Mouse (Mus musculus) Patski (cell line): ENCODE results near the gene Gm20388. TPM values are rescaled to one million over a fixed set of nuclear protein-coding genes. Genes with fewer than 3 reads are reported as not detected.
A peak's percentile ranks its signal among the peaks of the same experiment; 100 is the strongest.

Experiments used
- ATAC-seq: fragments of 100-300 bp; one replicate; pipeline ENCODE4 v1.8.0; 2021
- CTCF ChIA-PET: fragments of 350-600 bp; sonication (Branson Sonifier 250); formaldehyde crosslinking; loops from one replicate; lab custom pipeline; 2022; ENCODE audit warnings: inconsistent platforms; lab: Charles Lee
- POLR2A ChIA-PET: fragments of 350-600 bp; sonication (Branson Sonifier 250); formaldehyde crosslinking; loops from one replicate; lab custom pipeline; 2022; ENCODE audit warnings: antibody characterized with exemption, inconsistent platforms; lab: Charles Lee
- DNase-seq: peaks from one replicate; pipeline ENCODE4 v3.0.0-alpha.2; 2011; ENCODE audit warnings: low read depth, low spot score
- H3K27me3 ChIP-seq: fragments of 371-371 bp; one replicate; pipeline ENCODE4 v1.5.1; 2021
- CTCF ChIP-seq: fragments of 100-300 bp; IDR thresholded peaks from one replicate; pipeline ENCODE4 v1.5.1; 2021
- in situ Hi-C: fragments of 300-500 bp; cut with MboI; formaldehyde crosslinking; loops from 3 replicates; pipeline ENCODE4 v1.11.1; 2018; ENCODE audit warnings: low pct_unique_long_range_greater_than_20kb, mixed read lengths
- polyA plus RNA-seq: library from polyadenylated mRNA; unstranded; gene quantifications from one replicate; pipeline ENCODE4 v1.2.3, GENCODE M21; 2021

The Gm20388 gene
- polyA plus RNA-seq, 1 experiment from 2014 or later: 86.7 TPM

- DNase-seq (no peak), ATAC-seq (no peak)
- ChIA-PET POLR2A (no interaction called here), CTCF (no interaction called here)
- H3K27me3 ChIP-seq: no peaks in the 10 kb centered on the region
- TF ChIP-seq CTCF: no peak
- in situ Hi-C loops: no loop called here
Measured at GRCm38 (mm10) chr8:120376847-120377802, 466.5 kb downstream of the Gm20388 start.

GRCm38 (mm10) chr8:120377803-120378189 lies 467.2 kb downstream of the Gm20388 start:
- in situ Hi-C loops: no loop called here
- CTCF ChIA-PET: no interaction called here
- H3K27me3 ChIP-seq: no peaks in the 10 kb centered on the region
- POLR2A ChIA-PET: no interaction called here
- no peak for TF ChIP-seq CTCF
- ATAC-seq (no peak), DNase-seq (no peak)

- CTCF ChIA-PET: no interaction called here
- POLR2A ChIA-PET: interaction anchor here (1.6 kb wide), 1 partner anchor 9 kb away, joined by 4 read pairs; no protein-coding TSS in a partner anchor
- H3K27me3 ChIP-seq: no peaks in the 10 kb centered on the region
- ATAC-seq (no peak), DNase-seq (no peak)
- no peak for TF ChIP-seq CTCF
- in situ Hi-C loops: no loop called here
Measured at GRCm38 (mm10) chr8:120378306-120378705, 467.7 kb downstream of the Gm20388 start.

GRCm38 (mm10) chr8:120379015-120379414 lies 468.4 kb downstream of the Gm20388 start:
- DNase-seq (no peak), ATAC-seq (no peak)
- ChIA-PET POLR2A (interaction anchor here (0.5 to 1.6 kb wide), 2 partner anchors 9 to 85 kb away, joined by 4 to 9 read pairs; no protein-coding TSS in a partner anchor), CTCF (no interaction called here)
- H3K27me3 ChIP-seq: no peaks in the 10 kb centered on the region
- no peak for TF ChIP-seq CTCF
- in situ Hi-C loops: no loop called here

- CTCF ChIA-PET: no interaction called here
Measured at GRCm38 (mm10) chr8:120381865-120382264, 471.2 kb downstream of the Gm20388 start.

GRCm38 (mm10) chr8:120382436-120383203 lies 472.0 kb downstream of the Gm20388 start:
- no peaks in the 10 kb centered on the region for H3K27me3 ChIP-seq
- peak; percentile 93 for DNase-seq
- ChIA-PET POLR2A (interaction anchor here (1.0 kb wide), 1 partner anchor 152 kb away, joined by 4 read pairs; no protein-coding TSS in a partner anchor), CTCF (interaction anchor here (1.1 to 1.2 kb wide), 2 partner anchors 31 to 43 kb away, joined by 3 read pairs; no protein-coding TSS in a partner anchor)
- in situ Hi-C loops: no loop called here
- TF ChIP-seq CTCF: no peak
- ATAC-seq: peak; percentile 88

More at GRCm38 (mm10) chr8:120381865-120382264, 471.2 kb downstream of the Gm20388 start:
- ATAC-seq: peak; percentile 14
- no peak for DNase-seq
- no peak for TF ChIP-seq CTCF
- in situ Hi-C loops: no loop called here
- no peaks in the 10 kb centered on the region for H3K27me3 ChIP-seq
- POLR2A ChIA-PET: no interaction called here

GRCm38 (mm10) chr8:120383204-120383560 lies 472.5 kb downstream of the Gm20388 start:
- ChIA-PET CTCF (interaction anchor here (1.1 to 1.8 kb wide), 3 partner anchors 30 to 56 kb away, joined by 3 to 5 read pairs (median 3); no protein-coding TSS in a partner anchor), POLR2A (interaction anchor here (1.0 kb wide), 1 partner anchor 152 kb away, joined by 4 read pairs; no protein-coding TSS in a partner anchor)
- TF ChIP-seq CTCF: no peak
- no peak for ATAC-seq
- in situ Hi-C loops: no loop called here
- H3K27me3 ChIP-seq: no peaks in the 10 kb centered on the region
- no peak for DNase-seq

- no peak for TF ChIP-seq CTCF
- DNase-seq (no peak), ATAC-seq (no peak)
- ChIA-PET POLR2A (interaction anchor here (1.5 kb wide), 1 partner anchor 20 kb away, joined by 3 read pairs; no protein-coding TSS in a partner anchor), CTCF (interaction anchor here (1.8 kb wide), 1 partner anchor 57 kb away, joined by 5 read pairs; no protein-coding TSS in a partner anchor)
- in situ Hi-C loops: no loop called here
- no peaks in the 10 kb centered on the region for H3K27me3 ChIP-seq
Measured at GRCm38 (mm10) chr8:120383713-120384112, 473.1 kb downstream of the Gm20388 start.

GRCm38 (mm10) chr8:120384745-120385144 lies 474.1 kb downstream of the Gm20388 start:
- ATAC-seq (no peak), DNase-seq (no peak)
- POLR2A ChIA-PET: interaction anchor here (1.5 kb wide), 1 partner anchor 21 kb away, joined by 3 read pairs; no protein-coding TSS in a partner anchor
- no peak for TF ChIP-seq CTCF
- H3K27me3 ChIP-seq: no peaks in the 10 kb centered on the region
- in situ Hi-C loops: no loop called here
- CTCF ChIA-PET: interaction anchor here (1.2 to 1.8 kb wide), 3 partner anchors 9 to 58 kb away, joined by 3 to 5 read pairs (median 3); no protein-coding TSS in a partner anchor

GRCm38 (mm10) chr8:120388246-120388645 lies 477.6 kb downstream of the Gm20388 start:
- ChIA-PET POLR2A (no interaction called here), CTCF (no interaction called here)
- TF ChIP-seq CTCF: no peak
- in situ Hi-C loops: no loop called here
- ATAC-seq (no peak), DNase-seq (no peak)
- no peaks in the 10 kb centered on the region for H3K27me3 ChIP-seq
